Mouse (Mus musculus): ENCODE data around the gene C2cd2. TPM values are rescaled to one million over a fixed set of nuclear protein-coding genes. Genes with fewer than 3 reads are reported as not detected.

The C2cd2 gene
- total RNA-seq, 2 experiments from 2014 or later: 18.3 to 28.8 TPM

DNA sequence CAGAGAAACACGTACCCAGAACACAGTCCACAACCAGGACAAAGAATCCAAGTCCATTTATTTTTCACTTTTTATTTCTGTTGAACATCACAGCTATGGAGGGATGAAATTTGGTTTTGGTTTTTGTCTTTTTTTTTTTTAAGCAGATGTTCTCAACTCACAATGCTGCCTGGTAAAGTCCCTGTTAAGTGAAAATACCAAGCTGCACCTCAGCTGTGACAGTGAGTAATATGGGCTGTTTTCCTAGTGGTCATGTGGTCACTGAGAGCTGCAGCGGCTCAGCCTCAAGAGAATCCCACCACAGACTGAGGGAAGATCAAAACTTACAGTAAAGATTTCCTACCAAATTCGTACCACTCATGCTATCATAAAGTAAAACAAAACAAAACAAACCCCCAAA is 130.2 kb downstream of the C2cd2 start:
- no peak for DNase-seq
- intact Hi-C loops (cut with DNase I): no loop called here

DNA sequence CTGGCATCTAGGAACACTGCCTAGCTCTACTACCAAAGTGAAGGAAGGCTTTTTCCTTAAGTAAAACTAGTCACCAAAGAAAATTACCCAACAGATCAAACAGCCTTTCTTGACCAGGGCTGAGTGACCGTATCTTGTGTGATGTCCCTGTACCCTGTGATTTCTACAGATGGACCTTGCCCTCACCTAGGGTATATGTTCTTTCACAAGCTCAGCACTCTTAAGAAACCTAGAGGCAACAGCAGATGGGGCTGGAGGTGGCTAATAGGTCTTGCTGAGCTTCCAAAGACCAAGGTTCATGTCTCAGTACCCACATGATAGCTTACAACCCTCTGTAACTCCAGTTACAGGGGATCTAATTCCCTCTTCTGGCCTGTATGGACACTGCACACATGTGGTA is 134.2 kb downstream of the C2cd2 start:
- no peak for DNase-seq
- intact Hi-C loops (cut with DNase I): no loop called here

DNA sequence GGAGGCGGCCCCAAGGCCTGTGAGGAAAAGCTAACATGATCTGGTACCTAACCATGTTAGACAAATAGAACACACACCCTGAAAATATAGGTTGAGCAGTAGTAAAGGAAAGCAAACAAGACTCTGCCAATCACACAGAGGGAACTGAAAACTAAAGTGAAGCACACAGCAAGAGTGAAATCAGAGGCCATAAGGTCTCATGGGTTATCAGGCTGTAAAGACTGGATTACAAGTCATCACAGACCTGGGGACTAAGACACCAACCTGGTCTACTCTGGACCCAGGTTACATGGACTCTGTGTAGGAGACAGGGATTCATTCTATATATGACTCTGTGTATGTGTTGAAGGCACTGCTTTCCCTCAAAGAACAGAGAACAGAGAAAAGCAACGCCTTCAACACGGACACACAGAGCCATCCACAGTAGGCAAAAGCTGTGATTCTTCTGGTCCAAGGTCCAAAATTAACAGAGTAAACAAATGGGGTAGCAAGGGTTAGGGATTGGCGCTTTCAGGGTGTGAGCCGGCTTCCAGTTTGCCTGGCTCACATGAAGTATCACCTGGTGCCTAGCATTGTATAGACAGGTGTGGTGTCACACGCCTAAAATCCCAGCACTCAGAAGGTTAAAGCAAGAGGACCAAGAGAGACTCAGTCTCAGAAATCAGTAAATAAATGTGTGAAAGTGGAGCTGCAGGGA is 138.9 kb downstream of the C2cd2 start:
- intact Hi-C loops (cut with DNase I): no loop called here
- no peak for DNase-seq

DNA sequence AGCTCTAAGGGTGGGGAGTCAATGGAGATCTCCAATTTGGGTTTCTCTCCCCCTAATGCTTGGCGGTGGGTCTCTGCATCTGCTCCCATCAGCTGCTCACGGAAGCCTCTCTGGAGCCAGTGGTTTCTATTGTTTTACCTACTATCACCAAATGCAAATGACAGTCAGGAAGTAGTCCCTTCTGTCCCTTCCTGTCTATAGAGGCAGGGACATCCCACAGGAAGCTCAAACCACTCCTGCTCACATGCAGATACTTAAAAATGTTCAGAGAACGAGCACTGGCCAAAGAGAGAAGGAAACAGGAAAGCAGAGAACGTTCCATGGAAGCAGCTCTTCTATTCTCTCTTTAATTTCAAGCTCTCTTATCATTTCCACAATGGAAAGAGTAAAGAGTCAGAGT is 142.9 kb downstream of the C2cd2 start:
- intact Hi-C loops (cut with DNase I): no loop called here
- DNase-seq: no peak

DNA sequence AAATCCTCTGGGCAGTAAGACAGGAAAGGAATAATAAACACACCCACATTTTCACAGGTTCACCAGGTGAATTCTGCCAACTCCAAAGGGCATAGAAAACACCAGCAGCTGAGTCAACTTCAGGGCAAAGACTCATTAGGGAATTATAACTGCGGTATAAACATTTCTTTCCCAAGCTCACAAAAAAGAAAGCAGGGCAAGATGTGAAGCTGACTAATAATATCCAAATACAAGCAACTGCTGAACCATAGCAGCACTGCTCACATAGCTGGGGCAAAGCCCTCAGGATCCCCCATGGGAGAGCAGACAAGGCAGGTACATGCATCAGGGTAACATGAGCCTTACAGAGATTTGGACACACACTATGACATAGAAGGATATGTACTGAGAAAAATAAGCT is 145.0 kb downstream of the C2cd2 start:
- DNase-seq: no peak
- intact Hi-C loops (cut with DNase I): no loop called here

DNA sequence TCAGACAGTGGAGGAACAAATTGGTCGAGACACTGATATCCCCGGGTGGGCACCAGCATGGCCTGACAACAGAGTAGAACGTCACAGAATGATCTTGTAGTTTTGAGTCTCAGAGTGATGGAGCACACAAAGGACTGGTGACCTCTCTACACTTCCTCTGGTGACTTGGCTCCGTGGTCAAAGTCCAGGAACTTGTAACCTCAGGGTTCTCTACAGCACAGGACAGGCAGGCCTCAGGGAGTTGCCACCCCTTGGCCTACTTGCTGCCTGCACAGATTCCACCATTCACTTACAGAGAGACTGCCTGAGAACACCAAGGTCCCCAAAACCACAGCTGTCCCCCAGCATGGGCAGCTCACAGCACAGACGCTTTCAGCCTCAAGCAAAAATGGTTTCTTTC is 147.1 kb downstream of the C2cd2 start:
- DNase-seq: no peak
- intact Hi-C loops (cut with DNase I): no loop called here

DNA sequence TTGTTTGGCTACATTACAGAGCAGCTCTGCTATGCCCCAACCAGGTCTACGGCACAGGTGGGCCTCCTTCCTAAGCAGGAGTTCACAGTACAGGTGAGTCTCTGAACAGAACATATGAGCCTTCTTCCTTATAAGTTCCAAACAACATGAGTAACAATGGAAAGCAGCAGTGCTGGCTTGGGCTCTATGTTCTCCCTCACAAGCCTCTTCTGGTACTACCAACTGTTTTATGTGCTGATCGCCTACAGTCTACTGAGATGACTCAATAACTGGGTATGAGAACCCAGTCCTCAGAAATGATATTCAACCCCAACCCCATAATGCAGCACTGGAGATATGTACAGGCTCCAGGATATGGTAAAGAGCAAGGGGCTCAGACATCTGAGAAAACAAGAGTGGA is 148.3 kb downstream of the C2cd2 start:
- intact Hi-C loops (cut with DNase I): no loop called here
- DNase-seq: no peak

DNA sequence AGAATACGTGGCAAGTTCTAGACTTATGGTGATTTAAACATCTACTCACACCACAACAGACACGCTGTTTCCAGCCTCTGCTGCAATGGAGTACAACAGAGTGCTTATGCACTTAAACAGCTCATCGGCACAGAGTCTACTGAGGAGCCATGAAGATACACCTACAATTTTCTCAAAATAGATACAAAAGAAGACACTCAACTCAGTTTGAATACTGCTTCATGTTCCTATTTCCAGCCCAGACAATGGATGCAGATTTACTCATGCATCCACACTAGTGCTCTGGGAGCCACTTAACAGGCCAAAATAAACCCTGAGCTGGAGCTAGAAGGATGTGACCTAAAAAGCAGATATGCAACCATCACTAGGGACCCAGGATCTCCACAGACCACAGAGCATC is 153.5 kb downstream of the C2cd2 start:
- intact Hi-C loops (cut with DNase I): loop anchor here (10.0 kb wide), 1 partner anchor 186 kb away; the partner anchor contains the start of gene B230307C23Rik
- no peak for DNase-seq

DNA sequence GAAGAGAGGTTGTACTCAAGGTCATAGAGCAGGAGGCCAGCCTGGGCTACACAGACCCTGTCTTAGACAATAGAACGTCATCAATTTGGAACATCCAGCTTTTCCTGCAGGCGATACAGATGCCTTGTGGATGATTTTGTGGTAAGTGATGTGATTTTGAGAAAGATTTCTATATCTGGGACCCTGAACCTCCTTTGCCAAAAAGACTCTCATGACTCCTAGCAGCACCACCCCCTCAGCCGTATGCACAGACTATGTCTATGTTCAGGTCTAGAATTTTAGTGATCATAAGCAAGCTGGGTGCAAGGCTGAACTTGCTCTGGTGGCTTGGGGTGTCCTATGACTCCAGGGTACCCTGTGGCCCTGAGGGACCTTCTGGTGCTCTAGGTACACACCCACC is 156.8 kb downstream of the C2cd2 start:
- intact Hi-C loops (cut with DNase I): loop anchor here (1.0 to 10.0 kb wide), 2 partner anchors 74 to 189 kb away; partner anchors contain the start of gene B230307C23Rik
- DNase-seq: no peak

Small RNA genes within 50 kb of the gene (microRNA-seq; reads per million reads assigned to microRNA genes)
- 0 reads per million in 2 experiments for gene Mir6964 (ENCODE audit: borderline number of aligned reads in 2 of 2)

Other genes with a start within 250 kb of the C2cd2 start
- under 1 TPM in 1 of 2 experiments, not detected in 1; 0.19 TPM for gene Ripk4, start 198.8 kb downstream of the C2cd2 start, total RNA-seq (2021)
- gene Prdm15, start 110.7 kb downstream of the C2cd2 start, total RNA-seq (2021): 1 to 10 TPM; 4.2 to 7.7 TPM
- 1 to 10 TPM; 9.3 to 9.5 TPM for gene Zbtb21, start within 50 bp of the C2cd2 start, total RNA-seq (2021)
- gene B230307C23Rik, start 34.7 kb upstream of the C2cd2 start, total RNA-seq (2021): 1 to 10 TPM; 4.1 to 4.3 TPM
- gene A630089N07Rik, start 119.9 kb upstream of the C2cd2 start, total RNA-seq (2021): 1 to 10 TPM; 1.4 to 1.5 TPM